Mouse (Mus musculus): Measurements from ENCODE around the gene Wnt10a. TPM values are rescaled to one million over a fixed set of nuclear protein-coding genes. Genes with fewer than 3 reads are reported as not detected.

Wnt10a gene
- total and polyA plus RNA-seq, 3 experiments, result 126 to 187 (median 155) TPM

DNA sequence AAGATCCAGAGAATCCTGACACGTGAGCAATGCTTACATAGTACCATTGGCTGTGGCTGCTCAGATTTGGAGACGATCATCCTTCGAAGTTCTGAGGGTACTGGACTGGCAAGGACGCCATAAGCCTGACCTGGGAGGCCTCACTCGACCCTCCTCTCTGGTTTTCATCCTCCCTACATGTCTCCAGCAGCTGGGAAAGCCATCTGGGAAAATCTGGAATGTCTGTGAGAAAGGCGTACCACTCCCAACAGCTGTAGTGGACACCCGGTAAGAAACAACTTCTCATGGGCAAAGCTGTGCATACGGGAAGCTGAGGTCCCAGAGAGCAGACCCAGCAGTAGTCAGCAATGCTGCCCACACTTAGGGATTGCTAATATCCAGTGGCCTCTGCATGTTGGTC is 39.2 kb upstream of the Wnt10a start:
- no peak for DNase-seq (ENCODE audit: extremely low read depth)
- Histone ChIP-seq H3K9me3 (replicated peaks; ENCODE audit: low read length) (no peaks in the 10 kb centered on the region), H3K4me2 (ENCODE audit: insufficient read depth, low read depth, poor library complexity, severe bottlenecking) (no peak overlapping the region), H3K4me1 (ENCODE audit: control insufficient read depth in 1 of 2, insufficient read depth in 2 of 2) (peaks cover 21 to 33% of the 10 kb centered on the region in 2 experiments), H3K4me3 (replicated peaks in 1 of 3; ENCODE audit: low read depth in 2 of 3, low read length in 2 of 3, poor library complexity in 1 of 3) (no peak overlapping the region), H3K36me3 (replicated peaks in 1 of 2; ENCODE audit: control insufficient read depth in 1 of 2, insufficient read depth in 1 of 2, low read length in 1 of 2) (no peaks in the 10 kb centered on the region), H3K79me2 (replicated peaks; ENCODE audit: control insufficient read depth, extremely low read depth, insufficient read depth, poor library complexity, severe bottlenecking) (no peaks in the 10 kb centered on the region), H3K27ac (ENCODE audit: insufficient read depth, low read depth) (no peak overlapping the region), H3K9ac (ENCODE audit: insufficient read depth, low read depth) (no peak overlapping the region), H3K27me3 (replicated peaks) (peaks cover 8% of the 10 kb centered on the region)
- in situ Hi-C loops (cut with MboI; ENCODE audit: low pct_ligation_motif_present, low pct_unique_long_range_greater_than_20kb, low sequenced_read_pairs) (loop anchor here (5.0 to 10.0 kb wide), 2 partner anchors 35 to 107 kb away; no protein-coding TSS in a partner anchor), dilution Hi-C loops (cut with MboI; ENCODE audit: extremely low pct_ligation_motif_present, extremely low pct_unique_long_range_greater_than_20kb, low sequenced_read_pairs) (no loop called here)
- TF ChIP-seq MAZ (IDR thresholded peaks at IDR 0.05; ENCODE audit: low read depth, low read length), result no peak
- no peak for TF ChIP-seq NELFE (IDR thresholded peaks at IDR 0.05; ENCODE audit: low read depth, low read length)
- TF ChIP-seq ZMIZ1 (IDR thresholded peaks at IDR 0.05; ENCODE audit: low read depth, low read length), result no peak
- no peak for TF ChIP-seq JUN (IDR thresholded peaks at IDR 0.05; ENCODE audit: insufficient read depth, low read depth, low read length)
- no peak for TF ChIP-seq ETS1 (conservative IDR thresholded peaks at IDR 0.05; ENCODE audit: low read depth, low read length)
- TF ChIP-seq KAT2A (IDR thresholded peaks at IDR 0.05; ENCODE audit: insufficient replicate concordance, low read length), result no peak
- no peak for TF ChIP-seq USF1 (IDR thresholded peaks at IDR 0.05; ENCODE audit: low read depth, low read length)

DNA sequence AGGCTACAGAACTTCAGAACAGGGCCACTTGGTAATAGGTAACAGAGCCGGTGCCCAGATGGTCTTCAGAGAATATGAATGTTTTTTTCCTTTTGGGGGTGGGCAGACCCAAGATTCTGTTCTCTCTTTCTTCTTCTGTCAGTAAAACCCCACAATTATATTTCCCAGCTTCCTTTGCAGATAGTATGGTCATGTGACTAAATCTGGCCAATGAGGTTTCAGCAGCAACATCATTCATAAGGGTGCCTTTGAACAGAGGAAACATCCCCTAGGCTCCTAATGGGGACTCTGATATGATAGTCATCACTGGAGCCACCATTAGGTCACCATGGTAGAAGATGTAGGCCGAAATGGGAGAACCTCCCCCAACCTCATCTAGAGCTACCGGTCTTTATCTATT is 38.5 kb upstream of the Wnt10a start:
- Histone ChIP-seq H3K36me3 (replicated peaks in 1 of 2; ENCODE audit: control insufficient read depth in 1 of 2, insufficient read depth in 1 of 2, low read length in 1 of 2) (no peaks in the 10 kb centered on the region), H3K4me1 (ENCODE audit: control insufficient read depth in 1 of 2, insufficient read depth in 2 of 2) (peaks cover 21 to 33% of the 10 kb centered on the region in 2 experiments), H3K4me3 (replicated peaks in 1 of 3; ENCODE audit: low read depth in 2 of 3, low read length in 2 of 3, poor library complexity in 1 of 3) (no peak overlapping the region), H3K9me3 (replicated peaks; ENCODE audit: low read length) (no peaks in the 10 kb centered on the region), H3K27me3 (replicated peaks) (peaks cover 1% of the 10 kb centered on the region), H3K9ac (ENCODE audit: insufficient read depth, low read depth) (no peak overlapping the region), H3K4me2 (ENCODE audit: insufficient read depth, low read depth, poor library complexity, severe bottlenecking) (no peak overlapping the region), H3K27ac (ENCODE audit: insufficient read depth, low read depth) (no peak overlapping the region), H3K79me2 (replicated peaks; ENCODE audit: control insufficient read depth, extremely low read depth, insufficient read depth, poor library complexity, severe bottlenecking) (no peaks in the 10 kb centered on the region)
- peak; percentile 48 for DNase-seq (ENCODE audit: extremely low read depth)
- in situ Hi-C loops (cut with MboI; ENCODE audit: low pct_ligation_motif_present, low pct_unique_long_range_greater_than_20kb, low sequenced_read_pairs), result loop anchor here (5.0 to 10.0 kb wide), 2 partner anchors 36 to 108 kb away; no protein-coding TSS in a partner anchor
- dilution Hi-C loops (cut with MboI; ENCODE audit: extremely low pct_ligation_motif_present, extremely low pct_unique_long_range_greater_than_20kb, low sequenced_read_pairs), result no loop called here
- TF ChIP-seq POLR2A (IDR thresholded peaks at IDR 0.05; ENCODE audit: low read depth, low read length) (no peak), USF2 (conservative IDR thresholded peaks at IDR 0.05; ENCODE audit: low read depth, low read length) (peak; percentile 70), NRF1 (IDR thresholded peaks at IDR 0.05; ENCODE audit: low read depth, low read length) (no peak), USF1 (IDR thresholded peaks at IDR 0.05; ENCODE audit: low read depth, low read length) (peak; percentile 53; the same call in 1 of the 2 replicates)

DNA sequence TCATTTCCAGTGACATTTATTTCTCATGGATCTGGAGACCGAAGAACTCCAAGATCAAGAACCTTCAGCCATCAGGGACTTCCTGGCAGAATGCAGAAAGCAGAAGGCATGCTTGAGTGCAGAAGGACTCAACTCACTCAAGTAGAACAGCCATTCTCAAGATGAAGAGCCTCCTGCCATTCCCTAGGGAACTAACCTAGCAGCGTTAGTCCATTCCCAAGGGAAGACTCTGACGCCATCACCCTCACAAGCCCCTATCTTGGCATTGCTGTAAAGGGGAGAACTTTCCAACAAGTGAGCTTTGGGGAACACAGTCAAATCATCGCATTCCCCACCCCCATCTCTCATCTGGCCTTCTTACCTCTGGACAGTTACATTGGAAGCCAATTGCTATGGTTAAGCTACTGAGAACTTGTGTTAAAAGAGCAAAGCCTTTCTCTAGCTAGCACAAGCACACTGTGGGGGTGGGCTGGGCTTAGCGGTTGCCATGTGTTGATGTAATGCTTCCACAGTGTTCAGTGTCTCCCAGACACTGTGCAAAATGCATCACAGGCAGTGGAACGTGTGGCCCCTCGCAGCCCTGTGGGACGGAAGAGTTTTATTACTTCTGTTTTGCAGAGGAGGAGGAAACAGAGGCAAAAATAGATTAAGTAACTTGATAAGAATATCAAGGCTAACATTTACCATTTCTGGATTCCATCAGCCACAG is 37.9 kb upstream of the Wnt10a start:
- H3K4me3 ChIP-seq (replicated peaks in 1 of 3; ENCODE audit: low read depth in 2 of 3, low read length in 2 of 3, poor library complexity in 1 of 3), result no peak overlapping the region
- in situ Hi-C loops (cut with MboI; ENCODE audit: low pct_ligation_motif_present, low pct_unique_long_range_greater_than_20kb, low sequenced_read_pairs) (loop anchor here (5.0 to 10.0 kb wide), 2 partner anchors 36 to 109 kb away; no protein-coding TSS in a partner anchor), dilution Hi-C loops (cut with MboI; ENCODE audit: extremely low pct_ligation_motif_present, extremely low pct_unique_long_range_greater_than_20kb, low sequenced_read_pairs) (no loop called here)
- TF ChIP-seq NELFE (IDR thresholded peaks at IDR 0.05; ENCODE audit: low read depth, low read length), result 0 out of 2 replicates have a peak, but pooled peaks have one; percentile 12
- TF ChIP-seq USF2 (conservative IDR thresholded peaks at IDR 0.05; ENCODE audit: low read depth, low read length), result no peak
- TF ChIP-seq MAFK (IDR thresholded peaks at IDR 0.05; ENCODE audit: insufficient replicate concordance, low read length), result no peak
- peak; percentile 41; the same call in 1 of the 2 replicates for TF ChIP-seq CHD2 (IDR thresholded peaks at IDR 0.05; ENCODE audit: low read length)
- TF ChIP-seq ETS1 (conservative IDR thresholded peaks at IDR 0.05; ENCODE audit: low read depth, low read length), result no peak; the same call in 1 of the 2 replicates
- TF ChIP-seq IRF4 (IDR thresholded peaks at IDR 0.05; ENCODE audit: low read depth, low read length), result no peak
- no peak for TF ChIP-seq ZNF384 (IDR thresholded peaks at IDR 0.05; ENCODE audit: low read depth, low read length)
- no peak for TF ChIP-seq KAT2A (IDR thresholded peaks at IDR 0.05; ENCODE audit: insufficient replicate concordance, low read length)
- no peak for TF ChIP-seq PAX5 (IDR thresholded peaks at IDR 0.05; ENCODE audit: low read length)
- no peak for TF ChIP-seq UBTF (IDR thresholded peaks at IDR 0.05; ENCODE audit: low read depth, low read length)
- TF ChIP-seq ZMIZ1 (IDR thresholded peaks at IDR 0.05; ENCODE audit: low read depth, low read length), result no peak
- peak; percentile 41 for TF ChIP-seq EP300 (IDR thresholded peaks at IDR 0.05; ENCODE audit: low read length)
- TF ChIP-seq MAX (IDR thresholded peaks at IDR 0.05; ENCODE audit: low read length), result 0 out of 2 replicates have a peak, but pooled peaks have one; percentile 12
- TF ChIP-seq JUND (conservative IDR thresholded peaks at IDR 0.05; ENCODE audit: low read depth, low read length), result no peak
- TF ChIP-seq RAD21 (IDR thresholded peaks at IDR 0.05; ENCODE audit: low read depth, low read length), result no peak
- no peak for TF ChIP-seq ZC3H11A (IDR thresholded peaks at IDR 0.05; ENCODE audit: low read depth, low read length)
- no peaks in the 10 kb centered on the region for H3K36me3 ChIP-seq (replicated peaks in 1 of 2; ENCODE audit: control insufficient read depth in 1 of 2, insufficient read depth in 1 of 2, low read length in 1 of 2)
- H3K27me3 ChIP-seq (replicated peaks), result no peaks in the 10 kb centered on the region
- H3K4me1 ChIP-seq (ENCODE audit: control insufficient read depth in 1 of 2, insufficient read depth in 2 of 2), result peaks cover 21 to 32% of the 10 kb centered on the region in 2 experiments
- H3K79me2 ChIP-seq (replicated peaks; ENCODE audit: control insufficient read depth, extremely low read depth, insufficient read depth, poor library complexity, severe bottlenecking), result no peaks in the 10 kb centered on the region
- no peak overlapping the region for H3K9ac ChIP-seq (ENCODE audit: insufficient read depth, low read depth)
- no peak overlapping the region for H3K4me2 ChIP-seq (ENCODE audit: insufficient read depth, low read depth, poor library complexity, severe bottlenecking)
- H3K27ac ChIP-seq (ENCODE audit: insufficient read depth, low read depth), result peak overlapping the region; percentile 23
- peak; percentile 73 for DNase-seq (ENCODE audit: extremely low read depth)
- no peaks in the 10 kb centered on the region for H3K9me3 ChIP-seq (replicated peaks; ENCODE audit: low read length)

Data from CH12.LX (cell line).